Mouse (Mus musculus): ENCODE measurements around the gene Eml3. TPM values are rescaled to one million over a fixed set of nuclear protein-coding genes. Genes with fewer than 3 reads are reported as not detected.
"Not testable (repeated sequence)": the region's sequence is repeated elsewhere in the genome, so short reads cannot be mapped to it uniquely, and the experiment has no call there.

Gene Eml3
- polyA plus RNA-seq, 1 experiment from 2014 or later, result 9.3 TPM

DNA sequence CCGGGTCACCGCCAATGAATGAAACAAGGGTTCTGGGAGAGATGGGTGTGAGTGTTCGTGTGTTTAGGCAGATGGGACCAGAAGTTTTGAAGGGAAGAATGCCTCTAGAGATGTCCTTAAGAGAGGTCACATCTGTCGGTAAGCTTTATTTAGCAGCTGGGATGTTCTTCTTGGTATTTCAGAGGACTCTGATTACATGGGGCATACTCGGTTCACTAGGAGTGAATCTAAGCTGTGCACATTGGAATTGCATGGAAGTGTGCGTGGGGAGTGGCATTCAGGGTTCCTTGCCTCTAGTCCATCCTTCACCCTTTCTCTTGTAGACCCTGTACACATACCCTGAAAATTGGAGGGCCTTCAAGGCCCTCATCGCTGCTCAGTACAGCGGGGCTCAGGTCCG is 38.5 kb downstream of the Eml3 start:
- peak overlapping the region; percentile 85 for H3K4me2 ChIP-seq (ENCODE audit: low read depth)
- peak overlapping the region; percentile 92 for H3K4me3 ChIP-seq (ENCODE audit: low read depth, low read length)
- H3K27ac ChIP-seq (ENCODE audit: low read depth, low read length), result no peak overlapping the region
- H3K9ac ChIP-seq (ENCODE audit: low read length), result peak overlapping the region; percentile 93
- ATAC-seq (ENCODE audit: insufficient read depth, low FRiP score, low TSS enrichment), result no peak
- H3K4me1 ChIP-seq (ENCODE audit: control insufficient read depth, insufficient read depth, low read length), result no peaks in the 10 kb centered on the region
- peaks cover 36% of the 10 kb centered on the region for H3K36me3 ChIP-seq (ENCODE audit: control insufficient read depth, insufficient read depth, low read length)
- 5% methylated on average over 9 of the region's 9 CpGs for WGBS
- DNase-seq (ENCODE audit: low spot score), result no peak
- no peaks in the 10 kb centered on the region for H3K9me3 ChIP-seq (ENCODE audit: control insufficient read depth, low read length)
- no peaks in the 10 kb centered on the region for H3K27me3 ChIP-seq (ENCODE audit: control insufficient read depth, insufficient read depth, low read length)

- DNase-seq (ENCODE audit: low spot score); H3K9ac ChIP-seq (ENCODE audit: low read length); H3K27ac ChIP-seq (ENCODE audit: low read depth, low read length); ATAC-seq (ENCODE audit: insufficient read depth, low FRiP score, low TSS enrichment); H3K4me3 ChIP-seq (ENCODE audit: low read depth, low read length); H3K9me3 ChIP-seq (ENCODE audit: control insufficient read depth, low read length); H3K4me2 ChIP-seq (ENCODE audit: low read depth); H3K27me3 ChIP-seq (ENCODE audit: control insufficient read depth, insufficient read depth, low read length); H3K4me1 ChIP-seq (ENCODE audit: control insufficient read depth, insufficient read depth, low read length): not testable (repeated sequence)
- 85% methylated on average over 8 of the region's 8 CpGs for WGBS
- H3K36me3 ChIP-seq (ENCODE audit: control insufficient read depth, insufficient read depth, low read length), result peaks cover 39% of the 10 kb centered on the region
These were observed 43.1 kb downstream of the Eml3 start for GRCm38 (mm10) chr19:8972491-8972890.

DNA sequence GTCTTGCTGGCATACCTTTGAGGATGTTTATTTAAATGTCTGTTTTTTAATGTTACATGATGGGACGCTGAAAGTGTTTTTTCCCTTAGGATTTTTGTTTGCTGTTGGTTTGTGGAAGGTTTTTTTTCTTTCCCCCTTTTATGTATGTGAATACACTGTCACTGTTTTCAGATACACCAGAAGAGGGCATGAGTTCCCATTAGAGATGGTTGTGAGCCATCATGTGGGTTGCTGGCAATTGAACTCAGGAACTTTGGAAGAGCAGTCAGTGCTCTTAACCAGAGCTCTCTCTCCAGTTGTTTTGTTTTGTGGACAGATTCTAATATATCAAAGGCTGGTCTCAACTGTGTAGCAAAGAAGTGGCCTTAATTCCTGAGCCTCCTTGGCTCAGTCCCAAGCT is 45.3 kb downstream of the Eml3 start:
- Histone ChIP-seq H3K36me3 (ENCODE audit: control insufficient read depth, insufficient read depth, low read length) (peaks cover 48% of the 10 kb centered on the region), H3K9me3 (ENCODE audit: control insufficient read depth, low read length) (no peaks in the 10 kb centered on the region)
- WGBS, result 86% methylated on average over 1 of the region's 1 CpGs

GRCm38 (mm10) chr19:8975491-8975890 is 46.1 kb downstream of the Eml3 start:
- 93% methylated on average over 2 of the region's 2 CpGs for WGBS
- no peak for ATAC-seq (ENCODE audit: insufficient read depth, low FRiP score, low TSS enrichment)
- H3K36me3 ChIP-seq (ENCODE audit: control insufficient read depth, insufficient read depth, low read length), result peaks cover 42% of the 10 kb centered on the region

More for the DNA sequence above, 45.3 kb downstream of the Eml3 start:
- H3K4me2 ChIP-seq (ENCODE audit: low read depth), result no peak overlapping the region
- H3K9ac ChIP-seq (ENCODE audit: low read length), result no peak overlapping the region
- H3K27ac ChIP-seq (ENCODE audit: low read depth, low read length), result no peak overlapping the region
- ATAC-seq (ENCODE audit: insufficient read depth, low FRiP score, low TSS enrichment) (no peak), DNase-seq (ENCODE audit: low spot score) (no peak)
- H3K27me3 ChIP-seq (ENCODE audit: control insufficient read depth, insufficient read depth, low read length), result no peaks in the 10 kb centered on the region
- no peak overlapping the region for H3K4me3 ChIP-seq (ENCODE audit: low read depth, low read length)
- H3K4me1 ChIP-seq (ENCODE audit: control insufficient read depth, insufficient read depth, low read length), result no peaks in the 10 kb centered on the region

GRCm38 (mm10) chr19:8976535-8976934 is 47.2 kb downstream of the Eml3 start:
- 50% methylated on average over 3 of the region's 3 CpGs for WGBS
- Histone ChIP-seq H3K27ac (ENCODE audit: low read depth, low read length) (no peak overlapping the region), H3K4me2 (ENCODE audit: low read depth) (no peak overlapping the region), H3K9ac (ENCODE audit: low read length) (no peak overlapping the region), H3K36me3 (ENCODE audit: control insufficient read depth, insufficient read depth, low read length) (peaks cover 32% of the 10 kb centered on the region), H3K27me3 (ENCODE audit: control insufficient read depth, insufficient read depth, low read length) (no peaks in the 10 kb centered on the region), H3K4me1 (ENCODE audit: control insufficient read depth, insufficient read depth, low read length) (no peaks in the 10 kb centered on the region), H3K4me3 (ENCODE audit: low read depth, low read length) (no peak overlapping the region), H3K9me3 (ENCODE audit: control insufficient read depth, low read length) (no peaks in the 10 kb centered on the region)
- ATAC-seq (ENCODE audit: insufficient read depth, low FRiP score, low TSS enrichment) (no peak; the same call in 1 of the 2 replicates), DNase-seq (ENCODE audit: low spot score) (peak; percentile 69)

More at GRCm38 (mm10) chr19:8975491-8975890, 46.1 kb downstream of the Eml3 start:
- Histone ChIP-seq H3K4me1 (ENCODE audit: control insufficient read depth, insufficient read depth, low read length) (no peaks in the 10 kb centered on the region), H3K27ac (ENCODE audit: low read depth, low read length) (no peak overlapping the region), H3K27me3 (ENCODE audit: control insufficient read depth, insufficient read depth, low read length) (no peaks in the 10 kb centered on the region), H3K9me3 (ENCODE audit: control insufficient read depth, low read length) (no peaks in the 10 kb centered on the region), H3K4me2 (ENCODE audit: low read depth) (no peak overlapping the region), H3K4me3 (ENCODE audit: low read depth, low read length) (no peak overlapping the region), H3K9ac (ENCODE audit: low read length) (no peak overlapping the region)
- DNase-seq (ENCODE audit: low spot score), result no peak

DNA sequence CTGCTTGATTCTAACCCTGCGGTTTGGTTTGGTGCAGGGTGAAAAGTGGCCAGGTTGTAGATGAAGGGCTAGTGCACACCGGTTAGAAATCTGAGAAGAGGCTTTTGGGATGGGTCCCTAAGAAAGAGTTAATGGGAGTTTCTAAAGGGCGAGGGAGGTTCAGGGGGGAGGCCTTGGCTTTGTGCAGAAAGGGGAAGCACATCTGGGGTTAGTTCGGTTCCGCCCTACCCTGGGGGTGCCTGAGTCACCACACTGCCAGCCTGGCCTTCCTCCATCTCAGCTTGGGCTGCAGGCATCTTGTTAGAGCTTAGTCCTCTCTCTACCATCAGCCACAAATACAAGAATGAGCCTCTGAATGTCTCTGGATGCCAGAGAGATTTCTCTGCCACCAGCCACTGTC is 51.4 kb downstream of the Eml3 start:
- DNase-seq (ENCODE audit: low spot score), result no peak
- H3K9ac ChIP-seq (ENCODE audit: low read length), result no peak overlapping the region
- 57% methylated on average over 5 of the region's 5 CpGs for WGBS
- no peak overlapping the region for H3K27ac ChIP-seq (ENCODE audit: low read depth, low read length)
- peaks cover 16% of the 10 kb centered on the region for H3K4me1 ChIP-seq (ENCODE audit: control insufficient read depth, insufficient read depth, low read length)
- no peaks in the 10 kb centered on the region for H3K9me3 ChIP-seq (ENCODE audit: control insufficient read depth, low read length)
- no peak overlapping the region for H3K4me2 ChIP-seq (ENCODE audit: low read depth)
- H3K4me3 ChIP-seq (ENCODE audit: low read depth, low read length), result no peak overlapping the region
- H3K36me3 ChIP-seq (ENCODE audit: control insufficient read depth, insufficient read depth, low read length), result peaks cover 13% of the 10 kb centered on the region
- no peaks in the 10 kb centered on the region for H3K27me3 ChIP-seq (ENCODE audit: control insufficient read depth, insufficient read depth, low read length)
- ATAC-seq (ENCODE audit: insufficient read depth, low FRiP score, low TSS enrichment), result no peak

GRCm38 (mm10) chr19:8981450-8982168 is 52.3 kb downstream of the Eml3 start:
- Histone ChIP-seq H3K9ac (ENCODE audit: low read length) (no peak overlapping the region), H3K27me3 (ENCODE audit: control insufficient read depth, insufficient read depth, low read length) (no peaks in the 10 kb centered on the region), H3K4me1 (ENCODE audit: control insufficient read depth, insufficient read depth, low read length) (peaks cover 16% of the 10 kb centered on the region), H3K36me3 (ENCODE audit: control insufficient read depth, insufficient read depth, low read length) (peaks cover 13% of the 10 kb centered on the region), H3K4me2 (ENCODE audit: low read depth) (no peak overlapping the region), H3K27ac (ENCODE audit: low read depth, low read length) (no peak overlapping the region), H3K9me3 (ENCODE audit: control insufficient read depth, low read length) (no peaks in the 10 kb centered on the region), H3K4me3 (ENCODE audit: low read depth, low read length) (no peak overlapping the region)
- ATAC-seq (ENCODE audit: insufficient read depth, low FRiP score, low TSS enrichment), result no peak
- WGBS, result 86% methylated on average over 2 of the region's 2 CpGs
- DNase-seq (ENCODE audit: low spot score), result no peak

DNA sequence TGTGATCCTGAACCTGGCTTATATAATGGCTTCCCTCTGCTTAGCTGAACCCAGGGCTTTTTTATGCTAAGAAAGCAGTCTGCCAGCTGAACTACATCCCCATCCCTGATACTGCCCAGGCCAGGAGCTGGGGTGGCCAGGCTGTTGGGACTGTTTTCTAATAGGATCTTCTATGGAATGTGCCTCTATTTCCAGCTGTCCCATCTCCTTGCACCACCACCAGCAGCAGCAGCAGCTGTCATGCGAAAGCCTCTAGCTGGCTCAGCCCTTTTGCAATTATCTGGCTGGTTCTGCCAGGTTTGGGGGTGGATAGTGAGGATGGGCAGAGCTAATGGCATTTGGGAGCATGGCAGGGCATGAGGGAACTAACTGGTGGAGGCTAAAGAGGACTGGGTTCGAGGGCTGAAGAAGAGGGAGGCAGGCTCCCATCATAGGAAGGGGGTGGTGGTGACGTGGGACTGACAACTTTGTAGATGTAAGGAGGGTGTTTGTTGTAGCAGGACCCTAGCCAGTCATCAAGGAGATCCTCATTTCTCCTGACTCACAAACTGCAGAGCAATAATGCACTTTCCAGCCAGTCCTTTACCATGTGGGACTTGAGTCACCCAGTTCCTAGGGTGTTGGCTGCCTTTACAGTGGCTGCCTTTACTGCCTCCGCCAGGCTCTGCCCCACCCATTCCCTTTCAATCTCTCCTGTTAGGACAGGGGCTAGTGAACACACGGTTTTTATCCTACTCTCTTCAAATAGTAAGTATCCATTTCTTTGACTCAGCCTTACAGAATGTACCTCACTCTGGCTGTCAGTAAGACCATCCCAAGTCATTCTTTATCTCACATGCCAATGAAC is 53.2 kb downstream of the Eml3 start:
- 47% methylated on average over 5 of the region's 5 CpGs for WGBS
- ATAC-seq (ENCODE audit: insufficient read depth, low FRiP score, low TSS enrichment) (no peak), DNase-seq (ENCODE audit: low spot score) (no peak)
- Histone ChIP-seq H3K36me3 (ENCODE audit: control insufficient read depth, insufficient read depth, low read length) (peaks cover 9% of the 10 kb centered on the region), H3K27ac (ENCODE audit: low read depth, low read length) (no peak overlapping the region), H3K9ac (ENCODE audit: low read length) (no peak overlapping the region), H3K27me3 (ENCODE audit: control insufficient read depth, insufficient read depth, low read length) (no peaks in the 10 kb centered on the region), H3K9me3 (ENCODE audit: control insufficient read depth, low read length) (no peaks in the 10 kb centered on the region), H3K4me2 (ENCODE audit: low read depth) (no peak overlapping the region), H3K4me1 (ENCODE audit: control insufficient read depth, insufficient read depth, low read length) (peaks cover 16% of the 10 kb centered on the region), H3K4me3 (ENCODE audit: low read depth, low read length) (no peak overlapping the region)

All from neural tube, embryonic 11.5 days (tissue).